Mouse (Mus musculus): ENCODE results near the gene Iqsec3.

Iqsec3 gene

DNA sequence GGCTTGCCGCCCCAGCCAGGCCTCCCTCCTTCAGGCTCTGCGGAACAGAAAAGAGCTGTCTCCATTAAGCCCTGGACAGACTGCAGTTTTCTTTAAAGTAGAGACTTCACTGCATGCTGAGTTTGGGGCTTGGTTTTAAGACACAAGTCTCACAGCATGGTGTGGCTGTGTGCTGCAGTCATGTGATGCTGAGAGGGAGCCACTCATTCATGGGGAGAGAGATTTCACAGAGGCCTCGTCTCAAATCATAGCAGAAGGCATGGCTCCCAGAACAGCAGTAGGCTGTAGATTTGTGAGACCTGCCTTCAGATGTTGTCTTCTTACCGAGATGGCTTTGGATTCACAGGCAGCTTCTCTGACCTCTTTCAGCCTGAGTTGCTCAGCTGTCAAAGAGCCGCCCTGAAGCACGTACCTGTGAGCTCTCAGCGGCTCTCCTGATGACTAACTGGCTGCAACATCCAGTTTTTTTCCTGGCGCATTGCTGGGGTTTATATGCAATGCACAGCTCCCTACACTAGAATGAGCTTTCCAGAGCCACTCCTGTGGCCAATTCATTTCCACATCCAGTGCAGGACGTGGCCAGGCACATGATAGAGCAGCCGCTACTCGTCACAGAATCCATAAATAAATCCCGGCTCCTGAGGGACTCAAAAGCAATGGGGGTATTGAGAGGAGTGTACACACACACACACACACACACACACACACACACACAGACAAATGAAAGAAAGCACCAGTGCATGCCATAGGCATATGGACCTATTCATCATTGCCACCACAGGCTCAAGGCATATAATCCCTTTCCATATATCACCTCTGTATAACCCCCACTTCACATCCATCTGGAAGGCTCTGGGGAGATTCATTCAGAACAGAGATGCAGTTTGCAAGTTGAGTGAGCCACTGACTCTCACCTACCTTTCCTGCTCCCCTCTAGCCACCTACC is 18.7 kb downstream of the Iqsec3 start:
- DNase-seq (ENCODE audit: low spot score) = no peak

DNA sequence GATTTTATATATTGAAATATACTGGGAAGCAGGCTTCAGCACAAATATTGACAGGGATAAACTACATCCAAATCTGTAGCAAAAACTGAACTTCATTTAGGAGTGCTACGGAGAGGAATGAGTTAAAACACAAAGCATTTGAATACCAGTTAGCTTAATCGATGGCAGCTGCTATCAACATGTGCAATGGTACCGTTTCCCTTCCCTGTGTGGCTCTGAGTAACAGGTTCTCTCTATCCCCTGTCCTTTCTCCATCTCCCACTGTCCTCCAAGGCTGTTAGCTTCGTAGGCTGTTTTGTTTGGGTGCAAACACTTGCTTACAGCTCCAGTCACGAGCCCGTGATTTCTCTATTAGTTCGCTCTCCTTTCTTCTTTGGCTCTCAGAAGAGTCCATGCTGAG is 19.7 kb downstream of the Iqsec3 start:
- no peak for DNase-seq (ENCODE audit: low spot score)

GRCm38 (mm10) chr6:121451703-121452102 is 21.8 kb downstream of the Iqsec3 start:
- no peak for DNase-seq (ENCODE audit: low spot score)

DNA sequence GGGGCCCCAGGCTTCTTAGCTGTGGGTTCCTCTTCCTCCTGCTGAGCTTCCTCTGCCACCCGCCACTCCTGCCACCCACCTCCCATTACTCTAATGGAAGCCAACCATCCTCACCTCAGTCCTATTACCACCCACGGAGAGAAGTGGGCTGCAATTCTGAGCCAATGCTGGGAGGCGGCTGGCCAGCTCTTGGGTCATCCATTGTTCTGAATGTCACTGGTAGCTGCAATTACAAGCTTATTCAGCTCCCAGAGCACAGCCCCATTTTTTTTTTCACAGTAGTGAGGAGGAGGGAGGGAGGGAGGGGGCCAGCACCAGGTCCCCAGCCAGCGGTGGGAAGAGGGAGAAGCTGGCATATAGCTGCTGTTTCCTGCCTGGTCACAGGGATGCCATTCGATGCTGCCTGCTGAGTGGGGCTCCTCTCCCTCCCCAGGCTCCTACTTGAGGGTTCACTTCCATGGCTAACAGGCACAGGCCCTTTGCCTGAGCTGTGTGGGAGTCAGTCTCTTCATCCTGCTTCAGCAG is 32.7 kb downstream of the Iqsec3 start:
- no peak for DNase-seq (ENCODE audit: low spot score)

DNA sequence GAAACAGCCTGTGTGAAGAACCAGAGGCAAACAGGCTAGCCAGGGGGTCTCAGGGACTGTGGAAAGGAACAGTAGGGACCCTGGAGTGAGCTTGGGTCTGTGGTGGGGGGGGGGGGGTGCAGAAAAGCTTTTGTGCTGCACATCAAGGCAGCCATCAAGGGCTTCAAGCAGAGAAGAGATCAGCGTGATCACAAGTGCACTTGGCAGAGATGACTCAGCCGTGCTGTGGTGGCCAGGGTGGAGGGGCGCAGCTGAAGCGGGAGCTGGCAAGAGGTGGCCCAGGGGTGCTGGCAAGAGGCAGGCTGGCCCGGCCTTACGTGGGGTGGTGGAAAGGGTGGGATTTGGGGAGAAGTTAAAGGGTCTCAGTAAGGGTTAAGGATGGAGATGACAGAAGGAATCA is 48.6 kb downstream of the Iqsec3 start:
- DNase-seq (ENCODE audit: low spot score) = no peak

- no peak for DNase-seq (ENCODE audit: low spot score)
These were observed 49.1 kb downstream of the Iqsec3 start for GRCm38 (mm10) chr6:121424403-121424802.

DNA sequence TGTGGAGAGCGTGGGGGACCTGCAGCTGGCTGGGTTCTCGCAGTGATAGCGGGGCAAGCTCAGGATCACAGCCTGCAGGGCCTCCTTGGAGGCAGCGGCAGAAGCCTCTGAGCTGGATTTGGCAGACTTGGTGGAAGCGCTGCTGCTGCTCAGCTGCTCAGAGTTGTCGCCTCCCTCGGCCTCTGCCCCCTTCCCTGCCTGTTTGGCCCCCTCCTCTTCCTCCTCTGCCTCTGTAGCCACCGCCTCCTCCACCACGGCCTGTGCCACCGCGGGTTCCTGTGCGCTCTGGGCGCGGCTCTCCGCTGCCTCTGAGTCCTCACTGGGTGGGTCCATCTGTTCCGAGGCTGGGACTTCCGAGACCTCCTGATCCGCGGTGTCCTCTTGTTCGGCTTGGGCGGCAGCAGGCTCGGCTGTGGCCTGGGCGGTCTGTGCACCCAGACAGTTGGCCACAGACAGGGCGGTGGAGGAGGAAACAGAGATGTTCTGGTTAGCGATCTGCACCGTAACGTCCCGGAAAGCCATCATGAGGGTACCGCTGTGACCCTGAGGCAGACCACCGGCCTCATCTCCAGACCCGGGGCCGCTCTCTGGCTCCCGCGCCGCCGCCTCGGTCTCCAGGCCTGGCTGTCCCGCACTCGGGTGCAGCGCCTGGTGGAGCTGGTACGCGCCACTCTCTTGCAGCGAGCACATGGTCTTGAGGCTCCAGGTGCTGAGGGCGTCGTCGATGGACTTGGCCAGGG is 60.8 kb downstream of the Iqsec3 start:
- DNase-seq (ENCODE audit: low spot score) = no peak

DNA sequence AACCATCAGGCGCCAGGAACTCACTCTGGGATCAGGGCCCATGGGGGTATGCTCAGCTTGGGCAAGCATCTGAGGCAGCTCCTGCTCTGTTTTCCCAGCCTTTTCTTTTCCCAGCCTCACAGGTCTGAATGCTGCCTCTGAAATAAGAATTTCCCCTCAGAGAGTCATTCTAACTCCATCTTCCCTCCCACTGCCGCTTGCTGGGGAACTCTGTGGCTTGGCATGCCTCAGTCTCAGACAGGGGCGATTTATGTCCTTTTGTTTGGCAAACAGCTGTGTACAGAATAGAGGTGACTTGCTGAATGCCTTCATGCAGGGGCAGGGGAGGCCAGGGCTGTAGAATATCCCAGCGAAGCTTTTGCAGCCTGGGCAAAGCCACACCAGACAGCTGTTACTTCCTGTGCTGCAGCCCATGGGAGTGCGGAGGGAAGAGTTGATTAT is 65.9 kb downstream of the Iqsec3 start:
- no peak for DNase-seq (ENCODE audit: low spot score)

DNA sequence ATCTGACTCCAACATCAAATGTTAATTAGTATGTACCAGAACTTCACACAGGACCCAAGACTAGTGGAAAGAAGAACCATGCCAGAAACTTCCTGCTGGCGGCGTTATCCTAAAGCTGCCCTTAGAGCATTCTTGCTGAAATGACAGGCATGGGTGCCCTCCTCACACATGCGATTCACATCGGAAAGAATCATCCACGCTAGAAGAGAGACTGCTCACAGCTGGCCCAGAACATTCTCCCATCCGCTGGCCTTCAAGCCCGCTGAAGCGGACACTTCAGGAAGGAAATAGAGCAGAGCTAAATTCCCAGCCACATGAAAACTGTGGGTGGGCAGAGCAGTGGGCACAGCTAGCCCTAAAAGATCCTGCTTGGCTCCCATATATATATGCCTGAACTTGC is 68.2 kb downstream of the Iqsec3 start:
- no peak for DNase-seq (ENCODE audit: low spot score)

DNA sequence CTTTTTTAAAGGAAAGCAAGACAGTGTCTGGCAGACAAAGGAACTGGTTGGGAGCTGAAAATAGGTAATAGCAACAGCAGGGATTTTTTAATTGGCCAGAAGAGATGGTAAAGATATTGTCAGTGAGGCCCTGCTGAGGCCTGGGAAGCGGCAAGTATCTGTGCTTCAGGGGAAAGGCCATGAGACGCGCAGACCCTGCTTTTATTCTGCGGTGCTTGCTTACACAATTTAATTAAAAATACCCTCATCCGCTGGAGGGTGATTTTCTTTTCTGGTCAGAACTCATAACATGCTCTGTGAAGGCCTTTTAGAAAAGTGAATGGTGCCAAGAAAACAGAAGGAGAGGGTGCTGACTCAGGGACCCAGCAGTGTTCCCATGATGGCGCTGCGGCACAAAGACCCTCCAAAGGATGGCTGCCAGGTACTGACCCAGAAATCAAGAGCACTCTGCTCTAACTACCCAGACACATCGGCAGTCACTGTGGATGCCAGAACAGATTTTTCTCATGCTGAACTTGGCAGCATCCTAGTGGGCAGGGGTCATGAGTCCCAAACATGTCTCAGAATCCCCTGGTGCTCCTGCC is 70.7 kb downstream of the Iqsec3 start:
- DNase-seq (ENCODE audit: low spot score) = peak; percentile 72

DNA sequence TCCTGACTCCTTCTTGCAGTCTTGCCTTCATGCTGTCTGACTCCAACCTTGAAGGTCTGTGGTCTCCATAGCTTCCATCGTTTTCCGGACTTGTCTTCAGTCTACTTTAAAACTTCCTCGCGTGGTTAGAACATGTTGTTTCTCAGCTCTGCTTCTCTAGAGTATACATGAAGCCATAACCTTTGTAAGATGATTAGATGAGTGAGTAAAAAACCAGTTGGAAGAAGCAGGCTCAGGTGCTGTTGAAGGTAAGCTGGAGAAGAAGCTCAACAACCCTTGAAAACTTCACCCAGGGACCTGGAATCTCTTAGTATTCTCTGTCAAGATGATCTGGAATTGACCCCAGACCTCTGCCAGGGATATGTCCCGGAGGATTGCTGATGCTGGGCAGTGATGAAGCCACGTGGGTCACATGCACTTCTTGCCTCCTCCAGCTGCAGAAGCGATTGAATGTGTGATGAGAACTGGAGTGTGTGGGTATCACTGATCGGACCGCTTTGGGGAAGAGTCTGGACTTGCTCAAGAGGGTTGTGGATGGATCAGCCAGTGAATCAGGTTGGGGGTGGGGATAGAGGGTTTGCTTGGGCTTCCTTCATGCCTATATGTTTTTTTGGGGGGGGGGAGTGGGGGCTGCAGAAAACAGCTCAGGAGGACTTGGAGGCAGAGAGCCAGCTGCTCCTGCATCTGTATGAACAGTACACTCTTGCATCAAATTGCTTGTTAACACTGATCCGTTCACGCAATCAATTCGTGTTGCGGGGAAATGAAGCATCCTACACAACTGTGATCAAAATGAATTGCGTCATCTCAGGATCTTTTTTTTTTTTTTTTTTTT is 71.4 kb downstream of the Iqsec3 start:
- DNase-seq (ENCODE audit: low spot score) = peak; percentile 52

DNA sequence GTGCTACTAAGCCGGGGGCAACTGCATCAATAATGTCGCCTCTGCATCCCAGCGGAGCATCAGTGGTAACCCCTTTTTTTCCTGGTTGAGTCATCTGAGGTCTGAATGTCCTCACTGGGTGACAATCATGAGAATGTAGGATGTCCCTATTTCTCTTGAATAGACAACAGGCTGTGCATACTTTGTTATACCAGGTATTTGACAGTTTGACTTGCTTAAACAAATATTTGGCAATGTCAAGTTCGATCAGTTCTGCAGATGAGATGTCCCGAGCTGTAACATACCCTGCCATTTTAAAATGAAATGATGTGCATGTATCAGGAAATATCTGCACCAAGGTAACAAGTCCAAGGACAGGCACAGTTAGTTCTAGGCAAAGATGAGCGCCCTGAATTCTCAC is 72.3 kb downstream of the Iqsec3 start:
- DNase-seq (ENCODE audit: low spot score) = no peak

DNA sequence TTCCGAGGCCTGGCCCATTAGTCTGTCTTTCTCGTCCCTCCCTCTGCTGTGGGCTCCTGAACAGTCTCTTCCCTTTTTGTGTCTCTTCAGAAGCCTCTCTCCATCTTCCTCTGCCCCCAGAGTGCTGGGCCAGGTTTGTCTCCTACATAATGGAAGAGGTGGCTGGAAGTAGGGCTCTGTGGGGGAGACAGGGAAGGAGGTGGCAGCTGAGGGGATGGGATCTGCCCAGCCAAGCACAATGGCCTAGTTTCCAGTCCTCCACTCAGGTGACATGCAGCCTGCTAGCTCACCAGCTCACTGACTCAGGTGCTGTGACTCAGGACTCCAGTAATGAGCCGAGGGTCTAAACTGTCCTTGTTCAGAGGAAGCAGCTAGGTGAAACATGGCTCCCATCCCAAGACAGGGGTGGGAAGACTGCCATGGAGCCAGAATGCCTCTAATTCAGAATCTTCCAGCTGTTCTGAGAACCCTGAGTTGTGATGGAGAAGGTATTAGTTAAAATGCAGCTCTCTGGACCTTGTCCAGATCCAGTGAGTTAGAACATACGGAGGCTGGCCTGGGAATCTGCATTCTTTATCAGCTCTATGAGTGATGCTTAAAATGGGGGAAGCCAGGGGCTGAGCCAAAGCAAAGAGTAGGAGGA is 80.7 kb downstream of the Iqsec3 start:
- DNase-seq (ENCODE audit: low spot score) = no peak

DNA sequence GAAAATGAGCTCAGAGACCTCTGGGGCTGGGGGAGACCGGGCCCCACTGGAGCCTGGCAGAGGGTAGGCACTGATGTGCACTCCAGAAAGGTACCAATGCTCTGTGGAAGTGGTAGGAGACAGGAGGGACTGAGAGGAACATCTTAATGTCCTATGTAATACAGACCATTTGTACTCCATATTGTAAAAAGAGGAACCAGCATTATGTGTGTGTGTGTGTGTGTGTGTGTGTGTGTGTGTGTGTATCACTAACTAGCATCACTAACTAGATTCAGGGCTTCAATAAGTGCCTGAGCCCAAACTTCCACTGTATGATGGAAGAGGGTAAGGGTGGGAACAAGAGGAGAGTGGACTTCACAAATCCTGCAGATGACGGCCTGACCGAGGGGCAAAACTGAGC is 88.1 kb downstream of the Iqsec3 start:
- DNase-seq (ENCODE audit: low spot score) = no peak

GRCm38 (mm10) chr6:121382071-121382470 is 91.4 kb downstream of the Iqsec3 start:
- no peak for DNase-seq (ENCODE audit: low spot score)

DNA sequence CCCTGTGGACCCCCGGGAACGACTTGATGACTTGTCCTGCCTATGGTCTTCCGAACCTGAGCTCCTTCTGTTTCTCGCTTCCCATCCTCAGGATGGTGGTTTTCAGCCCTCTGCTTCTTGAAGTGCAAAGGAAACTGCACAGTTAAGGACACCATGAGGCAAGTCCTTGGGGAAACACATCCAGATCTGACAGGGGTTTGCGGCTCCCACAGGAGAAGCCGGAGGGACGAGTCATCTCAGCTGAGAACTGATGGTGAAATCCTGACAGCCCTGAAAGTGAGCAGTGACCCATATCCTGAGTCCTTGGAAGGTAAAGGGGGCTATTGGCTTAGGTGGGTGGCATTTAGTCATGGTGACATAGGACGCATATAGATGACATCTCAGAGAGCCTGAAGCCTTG is 92.9 kb downstream of the Iqsec3 start:
- DNase-seq (ENCODE audit: low spot score) = no peak

DNA sequence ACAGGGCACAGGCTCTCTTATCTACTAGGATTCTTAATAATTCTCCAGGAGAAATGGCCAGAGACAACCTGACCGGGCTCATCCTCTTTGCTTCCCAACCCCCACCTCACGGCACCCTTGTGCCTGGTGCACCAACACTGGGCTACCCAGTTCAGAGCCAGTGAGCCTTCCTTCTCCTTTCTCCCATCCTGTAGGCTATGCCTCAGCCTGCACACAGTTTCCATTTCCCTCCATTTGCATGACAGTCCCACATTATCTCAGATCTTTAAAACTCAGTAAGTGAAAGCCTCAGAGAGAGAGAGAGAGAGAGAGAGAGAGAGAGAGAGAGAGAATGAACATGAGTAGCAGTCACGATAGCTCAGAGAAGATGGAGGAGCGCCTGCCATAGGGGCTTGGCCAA is 95.2 kb downstream of the Iqsec3 start:
- DNase-seq (ENCODE audit: low spot score) = no peak

- DNase-seq (ENCODE audit: low spot score) = no peak
These were observed 97.3 kb downstream of the Iqsec3 start for GRCm38 (mm10) chr6:121376159-121376558.

DNA sequence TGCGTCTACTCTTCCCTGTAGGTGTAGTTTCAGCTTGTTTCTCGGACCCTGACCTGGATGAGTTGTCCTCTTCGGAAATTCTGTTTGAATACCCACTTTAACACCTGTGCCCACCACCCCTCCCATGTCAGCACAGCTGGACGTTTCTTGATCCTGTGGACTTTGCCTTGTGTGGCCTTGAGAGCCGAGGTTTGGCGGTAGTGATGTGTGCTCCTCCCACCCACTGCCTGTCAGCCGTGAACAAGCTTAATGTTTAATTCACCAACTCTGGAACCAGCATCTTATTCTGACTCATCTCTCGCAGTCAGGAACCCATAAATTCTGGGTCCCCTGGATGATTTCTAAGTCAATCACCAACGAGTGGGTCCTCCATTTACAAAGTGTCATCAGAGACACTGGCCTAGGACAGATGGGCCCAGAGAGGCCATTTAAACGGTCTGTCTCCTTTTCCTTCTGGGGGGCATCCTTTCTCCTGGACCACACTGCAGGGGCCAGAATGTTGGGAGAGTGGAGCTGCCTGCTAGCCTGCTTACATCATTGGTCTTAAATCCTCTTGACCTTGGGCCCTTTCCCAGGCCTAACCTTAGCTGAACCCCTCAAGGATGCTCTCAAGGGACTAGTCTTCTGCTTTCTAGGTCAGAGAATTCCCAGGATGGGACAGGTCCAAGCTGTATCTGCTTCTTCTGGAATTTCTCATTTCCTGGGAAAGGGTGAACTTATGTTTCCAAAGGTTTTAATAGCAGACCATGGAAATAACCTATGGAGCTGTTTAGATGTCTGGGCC is 102.1 kb downstream of the Iqsec3 start:
- DNase-seq (ENCODE audit: low spot score) = no peak

DNA sequence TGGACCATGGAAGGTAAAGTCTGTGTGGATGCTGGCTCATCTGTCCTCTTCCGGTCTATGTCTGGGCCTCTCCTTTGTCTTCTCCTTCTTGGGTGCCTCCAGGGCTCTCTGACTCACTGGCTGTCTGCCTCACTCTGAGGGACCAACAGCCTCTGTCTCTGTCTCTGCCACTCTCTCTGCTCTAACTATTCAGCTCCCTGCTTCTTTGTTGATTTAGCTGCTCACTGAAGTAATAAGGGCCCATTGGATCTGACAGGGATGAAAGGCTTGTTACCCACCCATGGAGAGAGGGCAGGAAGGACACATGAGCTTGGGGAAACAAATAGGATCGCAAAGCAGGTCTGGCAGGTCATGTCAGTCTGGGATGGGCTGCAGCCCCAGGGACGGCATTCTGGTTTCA is 106.4 kb downstream of the Iqsec3 start:
- no peak for DNase-seq (ENCODE audit: low spot score)
